Mouse (Mus musculus) kidney, embryonic 14.5 days (tissue): Measurements from ENCODE around the gene Zfp503. TPM values are rescaled to one million over a fixed set of nuclear protein-coding genes. Genes with fewer than 3 reads are reported as not detected.

Experiments
- ATAC-seq: fragments of 200-750 bp; cut with Nextera tagmentation; 2 replicates; pipeline ENCODE4 v1.8.0; 2017; ENCODE audit warnings: moderate number of reproducible peaks, mild to moderate bottlenecking, moderate TSS enrichment, moderate library complexity; ENCODE audit not compliant: low FRiP score, low TSS enrichment
- H3K27ac ChIP-seq: fragments of 300-500 bp; sonication (generic); 2 replicates; pipeline ENCODE4 v1.5.1; 2014; ENCODE audit warnings: low read depth, mild to moderate bottlenecking, low read length, moderate library complexity, mixed read lengths
- H3K27me3 ChIP-seq: fragments of 300-500 bp; sonication (generic); 2 replicates; pipeline ENCODE4 v1.6.1; 2014; ENCODE audit warnings: mild to moderate bottlenecking, low read length; ENCODE audit not compliant: control insufficient read depth, insufficient read depth
- H3K36me3 ChIP-seq: fragments of 300-500 bp; sonication (generic); 2 replicates; pipeline ENCODE4 v1.6.1; 2014; ENCODE audit warnings: low read length, mixed read lengths; ENCODE audit not compliant: control insufficient read depth, insufficient read depth
- H3K4me1 ChIP-seq: fragments of 300-500 bp; sonication (generic); 2 replicates; pipeline ENCODE4 v1.6.1; 2014; ENCODE audit warnings: low read length, mixed read lengths; ENCODE audit not compliant: control insufficient read depth, insufficient read depth
- H3K4me2 ChIP-seq: fragments of 300-500 bp; sonication (generic); replicated peaks from 2 replicates; pipeline ENCODE4 v1.6.1; 2014; ENCODE audit warnings: low read depth, mild to moderate bottlenecking, low read length
- H3K4me3 ChIP-seq: fragments of 300-500 bp; sonication (generic); 2 replicates; pipeline ENCODE4 v1.5.1; 2014; ENCODE audit warnings: mild to moderate bottlenecking, low read length
- H3K9ac ChIP-seq: fragments of 300-500 bp; sonication (generic); 2 replicates; pipeline ENCODE4 v1.6.1; 2014; ENCODE audit warnings: low read depth, mild to moderate bottlenecking, low read length, moderate library complexity
- H3K9me3 ChIP-seq: fragments of 300-500 bp; sonication (generic); 2 replicates; pipeline ENCODE4 v1.6.1; 2016; ENCODE audit warnings: low read length; ENCODE audit not compliant: control insufficient read depth
- WGBS: fragments of 180-500 bp; shearing (Covaris S2); extraction: QIAGEN DNeasy Blood & Tissue Kit; methylation state at CpG from one replicate; pipeline ENCODE4 v1.1.7; 2014; 5-methylcytosine and 5-hydroxymethylcytosine counted together
- polyA plus RNA-seq: library from polyadenylated mRNA; unstranded; fragments of >200 nt; fragmentation: Nextera tagmentation; extraction: Ambion mirVana; gene quantifications from 2 replicates; pipeline ENCODE4 v1.2.1, GENCODE M21; 2014

Gene Zfp503
- polyA plus RNA-seq, 1 experiment from 2014 or later, result 26.7 TPM

- H3K9ac ChIP-seq, result peak overlapping the region; percentile 82
- no peaks in the 10 kb centered on the region for H3K27me3 ChIP-seq
- no peaks in the 10 kb centered on the region for H3K9me3 ChIP-seq
- H3K4me1 ChIP-seq, result peaks cover 7% of the 10 kb centered on the region
- WGBS, result 1% methylated on average over 26 of the region's 26 CpGs
- no peak for ATAC-seq
- peak overlapping the region; percentile 99 for H3K4me3 ChIP-seq
- H3K4me2 ChIP-seq, result peak overlapping the region; percentile 75
- H3K36me3 ChIP-seq, result peaks cover 21% of the 10 kb centered on the region
- H3K27ac ChIP-seq, result peak overlapping the region; percentile 98
Observed at GRCm38 (mm10) chr14:21988577-21989290, 667 bp downstream of the Zfp503 start.

DNA sequence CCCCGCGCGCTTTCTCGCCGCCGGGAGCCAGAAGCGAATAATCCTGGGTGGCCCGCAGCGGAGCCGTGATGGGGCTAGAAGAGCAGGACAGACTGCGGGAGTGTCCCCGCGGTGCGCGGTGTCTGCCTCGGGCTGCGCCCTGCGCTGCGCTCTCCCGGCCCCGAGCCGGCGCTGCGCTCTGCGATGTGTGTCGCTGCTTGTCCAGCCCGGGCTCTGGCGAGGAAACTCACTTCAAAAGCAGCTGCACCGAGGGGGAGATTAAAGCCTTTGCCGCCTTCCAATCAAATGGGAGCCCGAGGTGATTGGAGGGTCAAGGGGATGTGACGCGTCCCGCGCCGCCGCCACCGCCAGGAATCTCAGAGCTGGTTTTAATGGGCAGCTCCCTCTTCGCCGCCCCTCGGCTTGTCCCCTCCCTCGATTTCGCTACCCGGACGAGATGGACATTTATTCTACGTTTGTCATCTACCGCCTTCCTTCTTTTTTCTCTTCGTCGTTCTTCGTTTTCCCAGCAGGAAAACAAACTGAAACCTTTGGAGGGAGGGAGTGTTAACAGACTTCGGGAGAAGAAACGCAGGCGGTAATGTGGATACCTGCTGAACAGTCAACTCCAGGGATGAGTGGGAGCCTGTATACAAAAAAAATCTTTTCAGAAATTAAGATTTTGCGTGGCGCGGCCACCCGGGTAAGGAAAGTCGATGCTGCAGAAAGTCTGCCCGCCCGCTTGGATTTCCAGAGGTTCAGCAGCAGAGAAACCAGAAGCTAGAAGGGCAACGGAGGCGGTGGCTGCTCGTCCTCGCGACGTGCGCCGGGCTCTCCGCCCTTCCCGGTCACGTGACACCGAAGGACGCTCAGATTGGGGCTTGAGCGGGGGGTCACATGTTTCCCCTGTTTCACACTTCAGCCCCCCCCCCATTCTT, 1.5 kb downstream of the Zfp503 start:
- ATAC-seq, result peak; percentile 78
- peak overlapping the region; percentile 99 for H3K4me3 ChIP-seq
- under 1% methylated on average over 74 of the region's 74 CpGs for WGBS
- H3K4me2 ChIP-seq, result peak overlapping the region; percentile 75
- H3K27ac ChIP-seq, result peak overlapping the region; percentile 98
- no peaks in the 10 kb centered on the region for H3K27me3 ChIP-seq
- no peaks in the 10 kb centered on the region for H3K9me3 ChIP-seq
- H3K9ac ChIP-seq, result peak overlapping the region; percentile 99
- H3K4me1 ChIP-seq, result no peaks in the 10 kb centered on the region
- H3K36me3 ChIP-seq, result peaks cover 27% of the 10 kb centered on the region

DNA sequence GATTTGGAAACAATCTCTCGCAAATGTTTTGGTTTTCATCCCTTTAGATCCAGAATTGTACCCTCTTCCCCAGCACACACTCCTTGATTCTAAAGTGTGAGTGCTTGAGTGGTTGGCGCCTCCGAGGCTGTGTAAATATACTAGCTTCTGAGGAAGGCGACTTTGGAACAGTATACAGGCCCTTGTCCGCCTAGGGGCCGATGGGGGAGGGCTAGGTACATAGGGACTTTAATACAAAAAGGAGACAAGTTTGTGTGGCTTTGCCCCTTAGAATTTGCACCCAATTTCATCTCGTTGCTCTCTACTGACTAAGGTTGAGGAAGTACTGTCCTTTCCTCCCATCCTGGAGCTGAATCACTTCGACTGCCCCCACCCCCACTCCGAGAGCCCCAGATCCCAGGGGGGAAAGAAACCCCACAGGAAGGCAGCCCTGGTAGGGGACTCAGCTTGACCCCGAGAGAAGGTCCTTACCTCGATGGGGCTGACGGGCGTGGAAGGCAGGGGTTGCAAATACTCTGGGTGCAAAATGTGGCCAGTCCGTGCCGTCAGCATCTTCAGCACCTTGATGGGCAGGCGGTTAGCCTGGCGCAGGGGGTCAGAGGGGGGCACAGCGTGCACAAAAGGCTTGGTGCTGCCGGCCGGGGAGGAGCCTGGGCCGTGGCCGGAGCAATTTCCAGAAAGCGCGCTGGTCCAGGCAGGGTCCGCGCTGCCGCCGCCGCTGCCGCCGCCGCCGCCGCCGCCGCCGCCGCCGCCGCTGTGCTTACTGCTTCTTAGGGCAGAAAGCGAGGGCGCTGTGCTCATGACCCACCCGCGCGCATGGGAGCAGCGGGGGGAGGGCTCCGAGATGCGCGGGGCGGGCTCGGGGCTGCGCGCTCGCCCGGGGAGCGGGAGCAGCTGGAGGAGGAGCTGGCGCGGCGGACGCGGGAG, 2.4 kb downstream of the Zfp503 start:
- peak overlapping the region; percentile 75 for H3K4me2 ChIP-seq
- H3K9me3 ChIP-seq, result no peaks in the 10 kb centered on the region
- ATAC-seq, result peak; percentile 21
- H3K27me3 ChIP-seq, result no peaks in the 10 kb centered on the region
- H3K4me1 ChIP-seq, result peaks cover 8% of the 10 kb centered on the region; the same call in 1 of the 2 replicates
- peak overlapping the region; percentile 99 for H3K9ac ChIP-seq
- under 1% methylated on average over 43 of the region's 61 CpGs for WGBS
- H3K4me3 ChIP-seq, result peak overlapping the region; percentile 99
- peaks cover 28% of the 10 kb centered on the region for H3K36me3 ChIP-seq
- peak overlapping the region; percentile 98 for H3K27ac ChIP-seq

- peaks cover 28% of the 10 kb centered on the region for H3K36me3 ChIP-seq
- peak overlapping the region; percentile 99 for H3K9ac ChIP-seq
- ATAC-seq, result no peak
- H3K27me3 ChIP-seq, result no peaks in the 10 kb centered on the region
- under 1% methylated on average over 58 of the region's 62 CpGs for WGBS
- no peaks in the 10 kb centered on the region for H3K9me3 ChIP-seq
- peaks cover 8% of the 10 kb centered on the region; the same call in 1 of the 2 replicates for H3K4me1 ChIP-seq
- peak overlapping the region; percentile 98 for H3K27ac ChIP-seq
- H3K4me3 ChIP-seq, result peak overlapping the region; percentile 99
- H3K4me2 ChIP-seq, result peak overlapping the region; percentile 75
Observed at GRCm38 (mm10) chr14:21985981-21986732, 3.2 kb downstream of the Zfp503 start.

GRCm38 (mm10) chr14:21985426-21985931, 3.9 kb downstream of the Zfp503 start:
- WGBS, result under 1% methylated on average over 37 of the region's 37 CpGs

DNA sequence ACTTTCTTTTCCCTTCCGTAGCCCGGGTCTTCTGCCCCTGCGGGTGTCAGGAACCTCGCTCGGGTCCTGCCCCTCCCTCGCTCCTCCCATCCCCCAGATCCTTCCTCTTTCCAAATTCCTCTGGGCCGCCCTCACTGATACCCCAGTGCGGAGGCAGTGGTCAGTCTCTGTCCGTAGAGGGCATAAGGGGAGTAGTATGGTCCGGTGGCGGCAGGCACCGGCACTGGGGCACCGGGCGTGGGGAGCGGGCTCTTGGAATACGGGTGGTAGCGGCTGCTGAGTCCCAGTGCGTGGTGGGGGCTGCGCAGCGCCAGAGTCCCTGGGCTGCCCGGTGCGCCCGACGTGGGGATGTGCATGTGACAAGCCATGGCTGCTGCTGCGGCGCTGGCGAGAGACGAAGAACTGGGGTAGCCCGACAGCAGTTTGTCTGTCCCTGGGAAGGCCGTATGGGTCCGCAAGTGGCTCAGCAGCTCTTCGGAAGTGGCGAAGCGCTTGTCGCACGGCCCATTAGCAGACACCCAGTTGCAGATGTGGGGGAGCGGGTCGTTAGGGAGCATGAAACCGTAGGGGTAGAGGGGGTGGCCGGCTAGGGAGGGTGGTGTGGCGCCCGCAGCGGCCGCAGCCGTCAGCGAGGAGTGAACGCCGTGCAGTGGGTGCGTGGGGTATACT, 4.5 kb downstream of the Zfp503 start:
- under 1% methylated on average over 49 of the region's 49 CpGs for WGBS
- ATAC-seq, result no peak
- H3K4me3 ChIP-seq, result peak overlapping the region; percentile 99
- peaks cover 28% of the 10 kb centered on the region for H3K36me3 ChIP-seq
- no peaks in the 10 kb centered on the region for H3K27me3 ChIP-seq
- peak overlapping the region; percentile 98 for H3K27ac ChIP-seq
- no peaks in the 10 kb centered on the region for H3K9me3 ChIP-seq
- H3K4me2 ChIP-seq, result peak overlapping the region; percentile 75
- peak overlapping the region; percentile 99 for H3K9ac ChIP-seq
- H3K4me1 ChIP-seq, result peaks cover 8% of the 10 kb centered on the region; the same call in 1 of the 2 replicates

More at GRCm38 (mm10) chr14:21985426-21985931, 3.9 kb downstream of the Zfp503 start:
- peak overlapping the region; percentile 99 for H3K9ac ChIP-seq
- no peak for ATAC-seq
- peaks cover 8% of the 10 kb centered on the region; the same call in 1 of the 2 replicates for H3K4me1 ChIP-seq
- peak overlapping the region; percentile 99 for H3K4me3 ChIP-seq
- no peaks in the 10 kb centered on the region for H3K27me3 ChIP-seq
- no peaks in the 10 kb centered on the region for H3K9me3 ChIP-seq
- peak overlapping the region; percentile 98 for H3K27ac ChIP-seq
- peak overlapping the region; percentile 75 for H3K4me2 ChIP-seq
- peaks cover 28% of the 10 kb centered on the region for H3K36me3 ChIP-seq

GRCm38 (mm10) chr14:21983950-21984730, 5.3 kb downstream of the Zfp503 start:
- peak overlapping the region; percentile 99 for H3K9ac ChIP-seq
- H3K4me1 ChIP-seq, result peaks cover 8% of the 10 kb centered on the region; the same call in 1 of the 2 replicates
- peaks cover 28% of the 10 kb centered on the region for H3K36me3 ChIP-seq
- 3% methylated on average over 18 of the region's 18 CpGs for WGBS
- H3K4me3 ChIP-seq, result peak overlapping the region; percentile 99
- H3K4me2 ChIP-seq, result peak overlapping the region; percentile 75
- H3K9me3 ChIP-seq, result no peaks in the 10 kb centered on the region
- peak overlapping the region; percentile 98 for H3K27ac ChIP-seq
- H3K27me3 ChIP-seq, result no peaks in the 10 kb centered on the region
- ATAC-seq, result no peak
